Mouse (Mus musculus) lung, postnatal 14 days (tissue): ENCODE measurements at regions not wholly inside any gene's neighbourhood (a gene's known extent, or its start where the extent isn't known, plus 50 kb on each side); places are given as distances from the start of the nearest gene placed in this dataset.

Experiments
- DNase-seq: peaks from one replicate; pipeline ENCODE4 v3.0.0; 2021

DNA sequence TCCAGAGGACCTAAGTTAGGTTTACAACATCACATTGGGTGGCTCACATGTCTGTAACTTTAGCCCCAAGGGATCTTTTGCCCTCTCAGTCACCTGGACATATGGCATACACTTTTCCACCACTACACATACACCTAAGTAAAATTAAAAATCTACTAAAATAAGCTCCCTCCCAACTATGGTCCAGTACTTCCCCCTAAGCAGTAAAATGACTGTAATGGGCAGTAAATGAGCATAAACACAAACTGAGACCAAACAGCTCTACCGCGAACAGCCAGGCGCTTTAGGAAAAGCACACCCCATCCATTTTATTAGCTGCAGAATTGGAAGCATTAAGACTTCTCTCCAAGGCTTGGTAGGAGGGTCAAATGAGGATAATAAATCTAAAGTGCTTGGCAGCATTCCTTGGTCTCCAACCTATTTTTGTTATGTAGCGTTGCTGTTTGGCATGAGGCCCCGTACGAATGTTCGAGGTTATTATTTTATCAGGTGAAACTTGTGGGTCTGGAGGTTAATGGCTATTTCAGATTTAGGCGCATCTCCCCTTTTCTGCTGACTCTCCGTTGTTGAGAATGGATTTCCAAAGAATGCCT is 157.5 kb upstream of the Eif4g2 start:
- no peak for DNase-seq

DNA sequence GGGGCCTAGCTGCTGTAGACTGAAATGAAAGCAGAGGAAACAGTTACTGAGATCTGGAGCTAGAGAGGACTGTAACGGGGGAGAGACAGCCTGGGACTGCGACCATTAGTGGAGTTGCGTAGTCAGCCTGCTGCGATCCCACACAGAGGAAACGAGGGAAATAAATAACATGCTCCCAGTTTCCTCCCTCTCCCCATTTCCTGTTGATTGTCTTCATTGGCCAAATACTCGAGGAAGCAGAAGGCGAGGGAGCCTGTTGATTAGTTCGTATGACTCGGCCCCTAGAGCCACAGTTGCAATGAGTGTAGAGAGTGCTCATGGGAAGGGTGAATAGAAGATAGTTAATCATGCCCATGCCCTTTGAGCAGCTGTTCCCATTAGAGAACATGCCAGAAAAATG is 155.0 kb upstream of the Eif4g2 start:
- DNase-seq, result no peak

GRCm38 (mm10) chr7:111230630-111231029 is 147.8 kb upstream of the Eif4g2 start:
- no peak for DNase-seq

DNA sequence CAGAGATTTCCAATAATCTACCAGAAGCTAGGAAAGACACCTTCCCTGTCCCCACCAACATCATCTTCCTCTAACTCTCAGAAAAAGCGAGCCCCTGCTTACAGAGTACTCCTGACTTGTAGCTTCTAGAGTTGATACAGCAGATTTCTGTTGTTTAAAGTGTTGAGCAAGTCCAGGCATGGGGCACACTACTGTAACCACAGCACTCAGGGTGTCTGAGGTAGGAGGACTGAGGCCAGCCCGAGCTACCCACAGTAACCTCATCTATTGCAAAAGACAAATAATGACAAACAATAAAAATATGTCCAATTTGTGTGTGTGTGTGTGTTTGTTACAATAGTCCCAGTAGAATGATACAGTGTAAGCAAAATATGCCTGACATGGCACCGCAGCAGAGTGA is 144.3 kb upstream of the Eif4g2 start:
- no peak for DNase-seq

DNA sequence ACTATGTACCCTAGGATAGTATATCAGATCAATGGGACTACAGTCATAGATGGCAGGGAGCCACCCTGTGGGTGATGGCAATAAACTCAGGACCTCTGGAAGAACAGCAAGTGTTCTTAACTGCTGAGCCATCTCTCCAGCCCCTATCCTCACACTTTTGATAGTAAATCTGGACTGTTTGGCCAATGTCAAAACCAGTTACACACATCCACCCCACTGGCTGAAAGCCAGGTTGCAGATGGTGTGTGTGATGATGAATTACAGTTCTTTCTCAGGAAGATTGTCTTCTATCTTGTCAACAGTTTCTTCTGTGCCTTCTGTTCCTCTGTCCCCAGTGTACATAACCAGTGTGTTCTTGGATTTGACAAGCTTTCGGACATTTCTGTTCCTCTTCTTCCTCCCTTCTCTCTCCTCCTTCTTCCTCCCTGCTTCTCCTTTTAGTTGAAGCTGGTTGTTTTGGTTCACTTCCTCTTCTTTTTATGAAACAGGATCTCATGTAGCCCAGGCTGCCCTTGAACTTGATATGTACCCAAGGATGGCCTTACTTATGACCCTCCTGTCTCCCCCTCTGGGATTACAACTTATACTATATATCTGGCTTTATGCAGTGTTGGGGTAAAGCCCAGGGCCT is 143.3 kb upstream of the Eif4g2 start:
- DNase-seq, result no peak

- no peak for DNase-seq
Measured at GRCm38 (mm10) chr7:111215586-111215985, 132.8 kb upstream of the Eif4g2 start.

GRCm38 (mm10) chr7:111214226-111214906 is 131.5 kb upstream of the Eif4g2 start:
- DNase-seq, result no peak

- no peak for DNase-seq
Measured at GRCm38 (mm10) chr7:111212188-111212587, 129.4 kb upstream of the Eif4g2 start.

GRCm38 (mm10) chr7:111211641-111212040 is 128.8 kb upstream of the Eif4g2 start:
- no peak for DNase-seq

GRCm38 (mm10) chr7:111210282-111210681 is 127.5 kb upstream of the Eif4g2 start:
- no peak for DNase-seq

DNA sequence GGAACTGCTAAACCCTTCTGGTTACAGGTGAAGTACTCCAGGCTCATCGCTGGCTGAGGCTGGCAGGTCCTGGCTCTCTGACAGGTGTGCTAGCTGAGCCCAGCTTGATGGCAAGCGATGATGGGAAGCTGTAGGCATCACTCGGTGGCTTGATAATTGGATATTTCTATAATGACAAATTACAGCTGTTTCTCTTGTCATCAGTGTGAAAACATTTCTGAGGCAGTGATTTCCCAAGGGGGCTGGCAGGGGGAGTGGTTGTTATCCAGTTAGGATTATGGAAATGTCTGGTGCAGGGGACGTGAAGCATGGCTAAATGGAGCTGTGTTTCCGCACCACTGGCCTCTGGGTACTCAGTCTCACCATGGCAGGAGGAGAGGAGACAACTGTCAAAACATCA is 123.0 kb upstream of the Eif4g2 start:
- no peak for DNase-seq

- no peak for DNase-seq
Measured at GRCm38 (mm10) chr7:111198608-111199355, 116.0 kb upstream of the Eif4g2 start.

GRCm38 (mm10) chr7:111191674-111192073 is 108.8 kb upstream of the Eif4g2 start:
- DNase-seq, result peak; percentile 37

GRCm38 (mm10) chr7:111191216-111191615 is 108.4 kb upstream of the Eif4g2 start:
- DNase-seq, result no peak

- no peak for DNase-seq
Measured at GRCm38 (mm10) chr7:111189731-111190130, 106.9 kb upstream of the Eif4g2 start.

DNA sequence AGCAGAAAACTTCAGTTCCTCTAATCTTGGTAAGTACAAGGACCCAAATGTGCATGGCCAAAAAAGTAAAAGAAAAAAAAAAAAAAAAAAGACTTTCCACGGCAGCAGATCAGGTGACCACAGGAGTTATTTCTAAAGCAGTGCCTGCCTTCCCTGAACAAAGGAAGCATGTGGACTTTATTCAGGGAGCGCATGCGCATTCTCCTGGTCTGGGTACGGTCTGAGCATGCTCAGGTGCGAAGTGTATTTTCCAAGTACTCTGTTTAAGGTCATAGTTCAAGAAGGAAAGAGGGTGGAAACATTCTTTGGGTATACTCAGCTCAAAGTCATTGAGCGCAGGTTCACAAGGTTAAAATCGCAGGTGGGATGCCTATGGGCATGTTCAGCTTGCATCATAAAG is 103.1 kb upstream of the Eif4g2 start:
- DNase-seq, result no peak

DNA sequence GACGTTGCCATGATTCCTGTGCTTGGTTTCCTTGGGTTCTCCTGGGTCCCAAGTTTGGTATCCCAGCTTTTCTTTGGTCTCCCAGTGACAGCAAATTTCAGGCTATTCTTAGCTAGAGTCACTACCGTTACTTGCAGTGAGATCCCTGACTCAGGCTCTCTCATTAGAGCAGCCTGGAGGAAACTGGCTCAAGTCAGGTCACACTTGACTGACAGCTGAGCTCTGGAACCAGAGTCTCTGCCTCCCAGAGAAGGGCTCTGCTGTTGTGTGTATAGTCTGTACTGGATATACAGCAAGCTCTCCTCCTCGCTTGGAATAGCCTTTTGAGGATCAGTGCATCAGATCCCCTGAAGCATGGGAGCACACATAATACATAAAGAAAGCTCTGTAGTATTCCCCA is 100.7 kb upstream of the Eif4g2 start:
- DNase-seq, result no peak

DNA sequence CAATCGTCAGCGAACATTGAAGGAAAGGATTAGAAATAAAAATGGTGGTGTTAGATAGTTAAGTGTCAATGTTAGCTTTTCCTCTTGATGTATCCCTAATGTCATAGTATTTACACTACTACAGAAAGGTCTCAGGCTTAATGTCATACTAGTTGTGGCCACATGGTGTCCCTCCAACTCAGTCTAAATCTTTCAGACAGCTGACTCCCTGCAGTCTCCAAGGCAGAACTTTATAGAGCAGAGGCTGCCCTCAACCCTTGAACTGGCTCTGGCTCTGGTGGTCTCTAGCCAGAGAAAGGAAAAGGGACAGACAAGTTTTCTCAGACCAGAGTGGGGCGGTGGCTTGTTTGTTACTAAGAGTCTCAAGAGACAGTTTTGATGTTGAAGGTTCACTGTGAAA is 99.5 kb upstream of the Eif4g2 start:
- DNase-seq, result peak; percentile 70

DNA sequence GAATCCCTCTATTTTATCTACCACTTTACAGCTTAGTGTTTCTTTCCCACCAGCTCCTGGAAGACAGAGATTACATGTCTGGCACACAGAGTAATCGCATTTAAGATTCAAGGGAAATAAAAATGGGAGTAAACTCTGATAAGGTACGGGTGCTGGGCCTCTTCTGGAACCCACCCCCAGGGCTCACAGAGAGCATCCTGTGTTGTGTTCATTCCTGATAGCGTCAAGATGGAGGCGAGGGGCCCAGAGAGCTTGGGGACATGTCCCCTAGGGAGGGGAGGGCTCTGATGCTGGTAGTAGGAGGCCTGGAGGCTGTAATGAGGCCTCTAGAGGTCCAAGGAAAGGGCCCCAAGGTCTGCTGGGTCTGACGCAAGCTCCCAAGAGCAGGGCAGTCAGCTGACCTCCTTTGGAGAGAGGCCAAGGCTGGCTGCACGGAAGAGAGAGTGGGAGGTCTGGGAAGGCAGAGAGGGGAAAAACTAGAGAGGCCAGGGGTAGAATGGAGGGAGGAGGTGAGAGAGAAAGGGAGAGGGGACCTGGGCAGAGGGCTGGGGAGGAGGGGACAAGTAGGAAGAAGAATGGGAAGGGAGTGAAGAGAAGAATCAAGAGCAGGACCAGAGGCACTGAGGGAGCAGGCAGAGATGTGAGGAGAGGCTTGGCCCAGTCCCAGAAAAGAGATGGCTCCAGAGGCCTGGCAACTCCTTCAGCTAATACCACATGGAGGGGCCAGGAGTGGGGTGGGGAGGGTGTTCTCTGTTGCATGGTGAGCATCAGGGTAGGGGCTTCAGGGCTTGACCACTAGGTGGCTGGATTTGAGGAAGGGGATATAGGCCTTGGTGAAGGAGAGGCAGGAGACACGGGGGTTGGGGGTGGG is 96.8 kb upstream of the Eif4g2 start:
- peak; percentile 72 for DNase-seq

GRCm38 (mm10) chr7:111174393-111175124 is 91.7 kb upstream of the Eif4g2 start:
- DNase-seq, result no peak

DNA sequence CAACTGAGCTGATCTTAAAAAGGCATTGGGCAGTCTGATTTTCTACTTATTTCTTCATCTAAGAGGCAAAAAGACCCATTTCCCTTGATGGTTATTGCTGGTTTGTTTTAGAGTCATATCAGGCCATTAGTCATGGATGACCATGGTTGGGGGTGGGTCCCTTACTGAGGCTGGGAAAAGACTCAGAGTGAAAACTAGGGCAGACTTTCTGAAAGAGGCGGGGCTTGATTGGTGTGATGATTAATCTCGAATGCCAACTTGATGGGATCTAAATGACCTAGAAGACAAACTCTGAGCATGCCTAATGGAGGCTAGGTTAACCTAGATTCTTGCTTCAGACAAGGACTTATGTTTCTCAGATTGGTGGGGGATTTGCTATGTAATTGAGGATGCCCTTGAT is 89.2 kb upstream of the Eif4g2 start:
- DNase-seq, result no peak
